In genomic region chr5:108521016-108521415, GRCm38 (mm10) we compare ENCODE assay signal across 22 mouse cellular contexts. TPM values are rescaled to one million over a fixed set of nuclear protein-coding genes. Genes with fewer than 3 reads are reported as not detected.
DNase-seq lines count a peak whose midpoint lies in the region; ATAC-seq and TF ChIP-seq lines count a peak whose summit lies in the region.
"Had no signal": no experiment of that assay in that cellular context is flagged by ENCODE, and none has a peak within 500 bp of the region (broad histone marks: within the 10 kb centered on the region; RNA-seq: fewer than 3 reads in every experiment).

No protein-coding gene starts in this region.

- H3K9ac ChIP-seq in intestine, embryonic 14.5 days (ENCODE audit: low read length), result no peak overlapping the region
- no peak overlapping the region for H3K9ac ChIP-seq in intestine, embryonic 16.5 days (ENCODE audit: low read depth, low read length)
- H3K9ac ChIP-seq in limb, embryonic 11.5 days (ENCODE audit: low read length), result no peak overlapping the region
- no peak overlapping the region for H3K9ac ChIP-seq in limb, embryonic 13.5 days
- no peak overlapping the region for H3K9ac ChIP-seq in liver, postnatal 0 days (replicated peaks)
- H3K9ac ChIP-seq: embryonic facial prominence, embryonic 13.5 days; forebrain, embryonic 12.5 days; heart, embryonic 13.5 days; hindbrain, embryonic 12.5 days had no signal

- no peak for ATAC-seq in intestine, embryonic 14.5 days (replicated peaks; ENCODE audit: low FRiP score, low TSS enrichment, low read depth)
- no peak for ATAC-seq in intestine, embryonic 16.5 days
- no peak; the same call in 1 of the 2 replicates for ATAC-seq in limb, embryonic 11.5 days (ENCODE audit: insufficient number of reproducible peaks, low FRiP score, low TSS enrichment, low read depth)
- ATAC-seq in limb, embryonic 13.5 days (ENCODE audit: low FRiP score, low read depth), result peak; percentile 24; the same call in 1 of the 2 replicates
- ATAC-seq in liver, postnatal 0 days, result no peak
- ATAC-seq: forebrain, embryonic 16.5 days; hindbrain, embryonic 16.5 days; inflammation-experienced regulatory T-cells, adult 6 months; Patski had no signal

- no peak for TF ChIP-seq CTCF in cerebellum, adult 2 months (IDR thresholded peaks at IDR 0.05; ENCODE audit: borderline replicate concordance, insufficient read depth, low read depth, low read length)
- no peak for TF ChIP-seq CTCF in liver, postnatal 0 days (IDR thresholded peaks at IDR 0.05; ENCODE audit: low read depth)

- H3K36me3 ChIP-seq in intestine, embryonic 14.5 days (ENCODE audit: control insufficient read depth, insufficient read depth, low read length), result no peaks in the 10 kb centered on the region
- no peaks in the 10 kb centered on the region for H3K36me3 ChIP-seq in intestine, embryonic 16.5 days (ENCODE audit: control insufficient read depth, insufficient read depth, low read length)
- H3K36me3 ChIP-seq in limb, embryonic 11.5 days (ENCODE audit: control insufficient read depth, insufficient read depth, low read length), result no peaks in the 10 kb centered on the region
- H3K36me3 ChIP-seq in limb, embryonic 10.5 days, result no peaks in the 10 kb centered on the region
- no peaks in the 10 kb centered on the region for H3K36me3 ChIP-seq in limb, embryonic 13.5 days
- H3K36me3 ChIP-seq in liver, postnatal 0 days (replicated peaks; ENCODE audit: insufficient read depth, low read length), result no peaks in the 10 kb centered on the region
- H3K36me3 ChIP-seq: embryonic facial prominence, embryonic 13.5 days; forebrain, embryonic 12.5 days; heart, embryonic 13.5 days had no signal

- 83% methylated on average over 2 of the region's 2 CpGs for WGBS in cerebellum, adult 2 months
- WGBS in intestine, embryonic 14.5 days, result 50% methylated on average over 2 of the region's 2 CpGs
- 50% methylated on average over 2 of the region's 2 CpGs for WGBS in intestine, embryonic 16.5 days
- 52% methylated on average over 2 of the region's 2 CpGs for WGBS in limb, embryonic 11.5 days
- WGBS in limb, embryonic 10.5 days, result 42% methylated on average over 2 of the region's 2 CpGs
- 39% methylated on average over 2 of the region's 2 CpGs for WGBS in limb, embryonic 13.5 days
- 68% methylated on average over 2 of the region's 2 CpGs for WGBS in liver, postnatal 0 days (ENCODE audit: insufficient replicate concordance)

- no peak overlapping the region for H3K4me3 ChIP-seq in cerebellum, adult 2 months (replicated peaks; ENCODE audit: insufficient read depth, low read depth, low read length)
- H3K4me3 ChIP-seq in intestine, embryonic 14.5 days (ENCODE audit: low read depth, low read length), result no peak overlapping the region
- no peak overlapping the region for H3K4me3 ChIP-seq in intestine, embryonic 16.5 days (ENCODE audit: low read length)
- H3K4me3 ChIP-seq in limb, embryonic 11.5 days (ENCODE audit: low read depth, low read length), result no peak overlapping the region
- no peak overlapping the region for H3K4me3 ChIP-seq in limb, embryonic 10.5 days
- H3K4me3 ChIP-seq in limb, embryonic 13.5 days, result no peak overlapping the region
- H3K4me3 ChIP-seq in liver, postnatal 0 days (ENCODE audit: low read depth, low read length), result no peak overlapping the region
- H3K4me3 ChIP-seq: embryonic facial prominence, embryonic 13.5 days; forebrain, embryonic 12.5 days; heart, embryonic 13.5 days; hindbrain, embryonic 12.5 days had no signal

- no peak overlapping the region for H3K27ac ChIP-seq in cerebellum, adult 2 months (ENCODE audit: insufficient read depth, low read length)
- H3K27ac ChIP-seq in intestine, embryonic 14.5 days (ENCODE audit: low read depth), result no peak overlapping the region
- no peak overlapping the region for H3K27ac ChIP-seq in intestine, embryonic 16.5 days (ENCODE audit: low read length)
- no peak overlapping the region for H3K27ac ChIP-seq in limb, embryonic 11.5 days (replicated peaks; ENCODE audit: low read depth, low read length)
- no peak overlapping the region for H3K27ac ChIP-seq in limb, embryonic 10.5 days
- no peak overlapping the region for H3K27ac ChIP-seq in limb, embryonic 13.5 days
- no peak overlapping the region for H3K27ac ChIP-seq in liver, postnatal 0 days (ENCODE audit: low read depth)
- H3K27ac ChIP-seq: embryonic facial prominence, embryonic 13.5 days; forebrain, embryonic 12.5 days; heart, embryonic 13.5 days; hindbrain, embryonic 12.5 days had no signal

- H3K4me1 ChIP-seq in cerebellum, adult 2 months (ENCODE audit: control insufficient read depth, insufficient read depth, low read length), result peaks cover 35% of the 10 kb centered on the region
- H3K4me1 ChIP-seq in intestine, embryonic 14.5 days (replicated peaks; ENCODE audit: control insufficient read depth, insufficient read depth, low read length), result no peaks in the 10 kb centered on the region
- no peaks in the 10 kb centered on the region for H3K4me1 ChIP-seq in intestine, embryonic 16.5 days (ENCODE audit: control insufficient read depth, insufficient read depth, low read length)
- peaks cover 5% of the 10 kb centered on the region; the same call in 1 of the 2 replicates for H3K4me1 ChIP-seq in limb, embryonic 11.5 days (ENCODE audit: control insufficient read depth, insufficient read depth, low read length)
- peaks cover 16% of the 10 kb centered on the region for H3K4me1 ChIP-seq in limb, embryonic 10.5 days
- H3K4me1 ChIP-seq in limb, embryonic 13.5 days, result peaks cover 10% of the 10 kb centered on the region
- H3K4me1 ChIP-seq in liver, postnatal 0 days (ENCODE audit: insufficient read depth), result no peaks in the 10 kb centered on the region
- H3K4me1 ChIP-seq: forebrain, embryonic 12.5 days; heart, embryonic 13.5 days; hindbrain, embryonic 12.5 days had no signal

- no peaks in the 10 kb centered on the region for H3K27me3 ChIP-seq in cerebellum, adult 2 months (ENCODE audit: control insufficient read depth, insufficient read depth, low read length)
- H3K27me3 ChIP-seq in intestine, embryonic 14.5 days (replicated peaks; ENCODE audit: control insufficient read depth, insufficient read depth, low read length), result no peaks in the 10 kb centered on the region
- no peaks in the 10 kb centered on the region for H3K27me3 ChIP-seq in intestine, embryonic 16.5 days (replicated peaks; ENCODE audit: control insufficient read depth, insufficient read depth, low read length)
- H3K27me3 ChIP-seq in limb, embryonic 11.5 days (ENCODE audit: control insufficient read depth, insufficient read depth, low read length), result no peaks in the 10 kb centered on the region
- H3K27me3 ChIP-seq in limb, embryonic 10.5 days (ENCODE audit: low read depth, poor library complexity, severe bottlenecking), result no peaks in the 10 kb centered on the region
- H3K27me3 ChIP-seq in limb, embryonic 13.5 days, result no peaks in the 10 kb centered on the region
- H3K27me3 ChIP-seq in liver, postnatal 0 days (ENCODE audit: insufficient read depth, low read length), result no peaks in the 10 kb centered on the region
- H3K27me3 ChIP-seq: embryonic facial prominence, embryonic 13.5 days; forebrain, embryonic 12.5 days; heart, embryonic 13.5 days; hindbrain, embryonic 12.5 days had no signal

- TF ChIP-seq EP300 in liver, postnatal 0 days (IDR thresholded peaks at IDR 0.05; ENCODE audit: low read depth), result no peak

- no peak for TF ChIP-seq POLR2A in cerebellum, adult 2 months (IDR thresholded peaks at IDR 0.05; ENCODE audit: borderline replicate concordance, insufficient read depth, low read length)

- H3K4me2 ChIP-seq in intestine, embryonic 14.5 days (ENCODE audit: low read length), result no peak overlapping the region
- H3K4me2 ChIP-seq in intestine, embryonic 16.5 days (ENCODE audit: low read depth, low read length), result no peak overlapping the region
- no peak overlapping the region for H3K4me2 ChIP-seq in limb, embryonic 11.5 days (ENCODE audit: low read depth, severe bottlenecking)
- no peak overlapping the region for H3K4me2 ChIP-seq in limb, embryonic 13.5 days (replicated peaks)
- no peak overlapping the region for H3K4me2 ChIP-seq in liver, postnatal 0 days (ENCODE audit: low read depth, low read length)
- H3K4me2 ChIP-seq: embryonic facial prominence, embryonic 13.5 days; forebrain, embryonic 12.5 days; heart, embryonic 13.5 days; hindbrain, embryonic 12.5 days had no signal

- H3K9me3 ChIP-seq in intestine, embryonic 14.5 days (ENCODE audit: control insufficient read depth, low read length), result no peaks in the 10 kb centered on the region
- no peaks in the 10 kb centered on the region for H3K9me3 ChIP-seq in intestine, embryonic 16.5 days (ENCODE audit: control insufficient read depth, low read length)
- H3K9me3 ChIP-seq in limb, embryonic 11.5 days (ENCODE audit: control insufficient read depth, low read length), result no peaks in the 10 kb centered on the region
- H3K9me3 ChIP-seq in limb, embryonic 10.5 days (replicated peaks), result no peaks in the 10 kb centered on the region
- H3K9me3 ChIP-seq in limb, embryonic 13.5 days, result no peaks in the 10 kb centered on the region
- H3K9me3 ChIP-seq in liver, postnatal 0 days (ENCODE audit: low read length), result no peaks in the 10 kb centered on the region
- H3K9me3 ChIP-seq: embryonic facial prominence, embryonic 13.5 days; forebrain, embryonic 12.5 days; heart, embryonic 13.5 days; hindbrain, embryonic 12.5 days had no signal

- DNase-seq in cerebellum, adult 9-10 months, result peak; percentile 30
- no peak for DNase-seq in cerebellum, adult 2 months
- DNase-seq in intestine, embryonic 14.5 days (ENCODE audit: low spot score), result peak; percentile 42
- peak; percentile 42 for DNase-seq in limb, embryonic 11.5 days (ENCODE audit: low spot score)
- no peak for DNase-seq in limb, embryonic 10.5 days (ENCODE audit: low spot score)
- DNase-seq in liver, postnatal 0 days, result no peak
- DNase-seq: adrenal gland, adult 2 months; cerebellum, adult 11-12 months; cerebellum, postnatal 36 days; gastrocnemius, postnatal 14 days; heart, postnatal 36 days had no signal

RNA-seq across cellular contexts. Expression of gene Cplx1, which starts 28.8 kb away (rescaled TPM):
- 459 and 564 TPM in 2 replicates for polyA plus RNA-seq in cerebellum, adult 2 months (2012; rRNA removed)
- polyA plus RNA-seq in intestine, embryonic 14.5 days (2014; fragmentation: Nextera tagmentation; extraction: Ambion mirVana), result 3.1 and 3.2 TPM in 2 replicates
- 2.3 and 2.7 TPM in 2 replicates for polyA plus RNA-seq in intestine, embryonic 16.5 days (2015; fragmentation: Nextera tagmentation; extraction: Ambion mirVana)
- polyA plus RNA-seq in limb, embryonic 11.5 days (2014; fragmentation: Nextera tagmentation; extraction: Ambion mirVana), result 0.17 TPM in 1 of 2 replicates, not detected in the other
- polyA plus RNA-seq in limb, embryonic 10.5 days (2016; fragmentation: Nextera tagmentation; extraction: Ambion mirVana), result 0.14 and 0.30 TPM in 2 replicates
- polyA plus RNA-seq in limb, embryonic 13.5 days (2015; fragmentation: Nextera tagmentation; extraction: Ambion mirVana), result 0.50 and 0.59 TPM in 2 replicates
- not detected in 2 replicates for polyA plus RNA-seq in liver, postnatal 0 days (2015; fragmentation: Nextera tagmentation; extraction: Ambion mirVana)
- polyA plus RNA-seq: C2C12; inflammation-experienced regulatory T-cells, adult 6 months; Patski had no signal

RNA-seq across cellular contexts. Expression of gene Pcgf3, which starts 60.0 kb away (rescaled TPM):
- polyA plus RNA-seq in cerebellum, adult 2 months (2012; rRNA removed), result 14.7 and 14.9 TPM in 2 replicates
- polyA plus RNA-seq in intestine, embryonic 14.5 days (2014; fragmentation: Nextera tagmentation; extraction: Ambion mirVana), result 20.9 and 24.9 TPM in 2 replicates
- polyA plus RNA-seq in intestine, embryonic 16.5 days (2015; fragmentation: Nextera tagmentation; extraction: Ambion mirVana), result 12.7 and 15.5 TPM in 2 replicates
- polyA plus RNA-seq in limb, embryonic 11.5 days (2014; fragmentation: Nextera tagmentation; extraction: Ambion mirVana), result 29.1 TPM in 2 replicates
- polyA plus RNA-seq in limb, embryonic 10.5 days (2016; fragmentation: Nextera tagmentation; extraction: Ambion mirVana), result 24.1 and 27.1 TPM in 2 replicates
- 23.3 and 26.4 TPM in 2 replicates for polyA plus RNA-seq in limb, embryonic 13.5 days (2015; fragmentation: Nextera tagmentation; extraction: Ambion mirVana)
- polyA plus RNA-seq in liver, postnatal 0 days (2015; fragmentation: Nextera tagmentation; extraction: Ambion mirVana), result 3.8 and 5.0 TPM in 2 replicates

Comparison
In these comparisons a context has a peak if more than half of its experiments do, and no peak if none do; other contexts are left out.
1. DNase-seq: peak in cerebellum, adult 9-10 months (single experiment), intestine, embryonic 14.5 days (single experiment) and limb, embryonic 11.5 days (single experiment); none in cerebellum, adult 2 months (0 of 2), limb, embryonic 10.5 days (single experiment) and liver, postnatal 0 days (single experiment).
2. RNA of gene Cplx1, which starts 28.8 kb away (polyA plus RNA-seq): 459 to 564 TPM in cerebellum, adult 2 months; 3.1 to 3.2 TPM in intestine, embryonic 14.5 days, 2.3 to 2.7 TPM in intestine, embryonic 16.5 days, 0.50 to 0.59 TPM in limb, embryonic 13.5 days, 0.17 TPM in limb, embryonic 11.5 days, 0.14 to 0.30 TPM in limb, embryonic 10.5 days and not detected in liver, postnatal 0 days; every median in the first group is over 100 times any median in the second.